Mouse (Mus musculus) hindbrain, embryonic 12.5 days (tissue): ENCODE measurements around the gene Snn. TPM values are rescaled to one million over a fixed set of nuclear protein-coding genes. Genes with fewer than 3 reads are reported as not detected.

Experiments
- ATAC-seq: fragments of 200-750 bp; cut with Nextera tagmentation; 2 replicates; pipeline ENCODE4 v1.8.0; 2017; ENCODE audit warnings: moderate TSS enrichment; ENCODE audit not compliant: low FRiP score
- H3K27ac ChIP-seq: fragments of 300-500 bp; sonication (generic); 2 replicates; pipeline ENCODE4 v1.5.1; 2016; ENCODE audit warnings: mild to moderate bottlenecking
- H3K27me3 ChIP-seq: fragments of 300-500 bp; sonication (generic); 2 replicates; pipeline ENCODE4 v1.6.1; 2016; ENCODE audit warnings: mild to moderate bottlenecking
- H3K36me3 ChIP-seq: fragments of 300-500 bp; sonication (generic); 2 replicates; pipeline ENCODE4 v1.6.1; 2016; ENCODE audit warnings: mild to moderate bottlenecking
- H3K4me1 ChIP-seq: fragments of 300-500 bp; sonication (generic); 2 replicates; pipeline ENCODE4 v1.6.1; 2016
- H3K4me2 ChIP-seq: fragments of 300-500 bp; sonication (generic); replicated peaks from 2 replicates; pipeline ENCODE4 v1.6.1; 2016; ENCODE audit warnings: mild to moderate bottlenecking
- H3K4me3 ChIP-seq: fragments of 300-500 bp; sonication (generic); 2 replicates; pipeline ENCODE4 v1.5.1; 2016; ENCODE audit warnings: mild to moderate bottlenecking
- H3K9ac ChIP-seq: fragments of 300-500 bp; sonication (generic); 2 replicates; pipeline ENCODE4 v1.6.1; 2016; ENCODE audit warnings: mild to moderate bottlenecking, moderate library complexity
- H3K9me3 ChIP-seq: fragments of 300-500 bp; sonication (generic); replicated peaks from 2 replicates; pipeline ENCODE4 v1.6.1; 2016; ENCODE audit warnings: mild to moderate bottlenecking
- WGBS: fragments of 180-500 bp; shearing (Covaris S2); methylation state at CpG from one replicate; pipeline ENCODE4 v1.1.7; 2016; 5-methylcytosine and 5-hydroxymethylcytosine counted together
- polyA plus RNA-seq: library from polyadenylated mRNA; unstranded; fragments of >200 nt; fragmentation: Nextera tagmentation; extraction: Ambion mirVana; gene quantifications from 2 replicates; pipeline ENCODE4 v1.2.1, GENCODE M21; 2016

Gene Snn
- polyA plus RNA-seq, 1 experiment from 2014 or later = 109 TPM

DNA sequence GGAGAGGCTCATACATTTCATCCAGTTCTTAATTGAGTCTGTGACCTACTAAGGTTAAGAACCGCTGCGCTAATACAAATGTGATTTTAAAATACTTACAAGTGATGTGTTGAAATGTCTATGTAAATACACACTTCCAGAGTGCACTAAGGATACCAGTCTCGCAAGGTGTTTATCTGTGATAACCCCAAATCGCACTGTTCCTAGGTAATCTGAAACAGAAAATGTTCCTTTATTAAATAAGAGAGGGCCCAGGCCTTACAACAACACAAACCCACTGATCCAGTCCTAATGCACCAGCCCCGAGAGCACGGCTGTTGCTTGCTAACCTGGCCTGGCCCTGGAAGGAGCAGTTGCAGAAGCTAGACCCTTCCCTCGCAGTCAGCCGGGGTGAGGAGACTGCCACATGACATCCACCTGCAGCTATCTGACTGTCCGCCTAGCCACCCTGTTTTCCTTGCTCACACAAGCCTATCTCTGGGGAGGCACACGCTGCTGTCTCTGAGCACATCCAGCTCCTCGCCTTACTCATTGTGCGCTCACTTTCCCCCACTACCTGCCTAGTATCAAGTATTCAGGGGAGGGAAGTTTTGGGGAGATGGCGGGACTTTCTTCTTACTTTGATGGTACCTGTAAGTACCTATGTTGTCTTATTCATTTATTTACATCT is 33.1 kb downstream of the Snn start:
- no peaks in the 10 kb centered on the region for H3K27me3 ChIP-seq
- peaks cover 28% of the 10 kb centered on the region for H3K36me3 ChIP-seq
- H3K9ac ChIP-seq = no peak overlapping the region
- no peak overlapping the region for H3K4me3 ChIP-seq
- ATAC-seq = no peak
- no peak overlapping the region for H3K4me2 ChIP-seq
- no peaks in the 10 kb centered on the region for H3K4me1 ChIP-seq
- no peaks in the 10 kb centered on the region for H3K9me3 ChIP-seq
- WGBS = 92% methylated on average over 13 of the region's 13 CpGs
- H3K27ac ChIP-seq = no peak overlapping the region

- H3K9ac ChIP-seq = no peak overlapping the region
- H3K4me1 ChIP-seq = no peaks in the 10 kb centered on the region
- no peak for ATAC-seq
- 0 out of 2 replicates have a peak, but pooled peaks cover 8% of the 10 kb centered on the region for H3K36me3 ChIP-seq
- no peak overlapping the region for H3K27ac ChIP-seq
- no peak overlapping the region for H3K4me2 ChIP-seq
- no peak overlapping the region for H3K4me3 ChIP-seq
- 90% methylated on average over 3 of the region's 3 CpGs for WGBS
- no peaks in the 10 kb centered on the region for H3K27me3 ChIP-seq
- no peaks in the 10 kb centered on the region for H3K9me3 ChIP-seq
Measured at GRCm38 (mm10) chr16:11097301-11097700, 36.6 kb downstream of the Snn start.

- H3K9me3 ChIP-seq = no peaks in the 10 kb centered on the region
- H3K4me1 ChIP-seq = no peaks in the 10 kb centered on the region
- no peak overlapping the region for H3K27ac ChIP-seq
- no peak overlapping the region for H3K4me3 ChIP-seq
- H3K27me3 ChIP-seq = no peaks in the 10 kb centered on the region
- H3K9ac ChIP-seq = no peak overlapping the region
- no peak for ATAC-seq
- no peak overlapping the region for H3K4me2 ChIP-seq
- 87% methylated on average over 1 of the region's 1 CpGs for WGBS
- peaks cover 17% of the 10 kb centered on the region; the same call in 1 of the 2 replicates for H3K36me3 ChIP-seq
Measured at GRCm38 (mm10) chr16:11104905-11105304, 44.2 kb downstream of the Snn start.

DNA sequence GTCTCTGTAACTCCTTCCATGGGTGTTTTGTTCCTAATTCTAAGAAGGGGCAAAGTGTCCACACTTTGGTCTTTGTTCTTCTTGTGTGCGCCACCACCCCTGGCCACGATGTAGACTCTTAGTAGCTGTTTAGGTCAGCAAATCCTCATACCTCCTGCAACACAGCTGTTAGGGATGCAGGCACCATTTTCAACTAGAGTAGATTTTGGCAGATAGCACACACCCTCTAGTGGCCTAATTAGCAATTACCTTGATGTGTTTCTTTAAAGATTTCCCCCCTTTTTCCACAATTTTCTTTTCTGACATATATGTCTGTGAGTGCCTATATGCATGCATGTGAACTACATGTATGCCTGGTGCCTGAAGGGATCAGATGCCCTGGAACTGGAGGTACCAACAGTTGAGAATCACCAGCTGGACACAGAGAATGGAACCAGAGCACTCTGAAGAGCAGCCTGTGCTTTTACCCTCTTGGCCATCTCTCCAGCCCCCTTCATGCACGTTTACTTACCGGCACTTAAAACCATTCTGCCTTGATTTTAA is 48.5 kb downstream of the Snn start:
- no peak overlapping the region for H3K4me2 ChIP-seq

GRCm38 (mm10) chr16:11122625-11123024 is 61.9 kb downstream of the Snn start:
- Histone ChIP-seq H3K9me3 (no peaks in the 10 kb centered on the region), H3K27me3 (no peaks in the 10 kb centered on the region), H3K4me2 (no peak overlapping the region), H3K36me3 (peaks cover 47% of the 10 kb centered on the region), H3K27ac (no peak overlapping the region), H3K9ac (no peak overlapping the region), H3K4me1 (no peaks in the 10 kb centered on the region), H3K4me3 (no peak overlapping the region)
- no peak for ATAC-seq
- 93% methylated on average over 2 of the region's 2 CpGs for WGBS

More for the DNA sequence above, 48.5 kb downstream of the Snn start:
- no peaks in the 10 kb centered on the region for H3K27me3 ChIP-seq
- 82% methylated on average over 4 of the region's 4 CpGs for WGBS
- ATAC-seq = no peak
- peaks cover 9% of the 10 kb centered on the region; the same call in 1 of the 2 replicates for H3K36me3 ChIP-seq
- no peak overlapping the region for H3K4me3 ChIP-seq
- no peak overlapping the region for H3K27ac ChIP-seq
- H3K9me3 ChIP-seq = no peaks in the 10 kb centered on the region
- H3K9ac ChIP-seq = no peak overlapping the region
- no peaks in the 10 kb centered on the region for H3K4me1 ChIP-seq

DNA sequence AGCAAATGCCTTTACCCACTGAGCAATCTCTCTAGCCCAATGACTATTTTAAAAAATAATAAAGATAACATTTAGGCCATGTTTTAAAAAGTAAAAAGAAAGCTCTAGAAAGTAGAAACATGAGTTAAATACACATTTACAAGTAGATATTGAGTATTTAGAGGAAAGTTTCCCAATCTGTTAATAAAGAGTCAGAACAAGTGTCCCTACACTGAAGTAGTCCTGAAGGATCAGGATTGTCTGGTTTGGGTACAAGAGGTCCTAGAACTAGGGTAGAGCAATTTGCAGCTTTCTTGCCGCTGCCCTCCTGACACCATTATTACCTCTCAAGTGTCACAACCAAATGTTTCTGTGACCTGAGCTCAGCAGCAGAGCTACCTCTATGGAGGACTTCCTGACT is 63.4 kb downstream of the Snn start:
- H3K9me3 ChIP-seq = no peaks in the 10 kb centered on the region
- ATAC-seq = no peak

More for the DNA sequence above, 63.4 kb downstream of the Snn start:
- Histone ChIP-seq H3K27ac (no peak overlapping the region), H3K9ac (no peak overlapping the region), H3K27me3 (no peaks in the 10 kb centered on the region), H3K4me2 (no peak overlapping the region), H3K4me1 (no peaks in the 10 kb centered on the region), H3K4me3 (no peak overlapping the region), H3K36me3 (peaks cover 48% of the 10 kb centered on the region)
- 87% methylated on average over 1 of the region's 1 CpGs for WGBS

Other genes with a start within 250 kb of the Snn start
- gene Gm11172, start 248.0 kb upstream of the Snn start, polyA plus RNA-seq = not detected in 2 replicates
- gene Rmi2, start 225.9 kb upstream of the Snn start, polyA plus RNA-seq = 2.1 and 2.2 TPM in 2 replicates
- 59.7 and 65.3 TPM in 2 replicates for gene Litaf, start 5.2 kb downstream of the Snn start, polyA plus RNA-seq
- 34.6 and 37.6 TPM in 2 replicates for gene Txndc11, start 73.7 kb downstream of the Snn start, polyA plus RNA-seq
- gene Zc3h7a, start 115.4 kb downstream of the Snn start, polyA plus RNA-seq = 118 and 124 TPM in 2 replicates
- gene Rsl1d1, start 142.4 kb downstream of the Snn start, polyA plus RNA-seq = 183 and 196 TPM in 2 replicates
- gene Gspt1, start 193.4 kb downstream of the Snn start, polyA plus RNA-seq = 98.4 and 109 TPM in 2 replicates